Mouse (Mus musculus): ENCODE measurements at regions not wholly inside any gene's neighbourhood (a gene's known extent, or its start where the extent isn't known, plus 50 kb on each side); places are given as distances from the start of the nearest gene placed in this dataset.

- DNase-seq (ENCODE audit: low spot score): no peak
- Histone ChIP-seq H3K9ac (ENCODE audit: low read depth, low read length) (no peak overlapping the region), H3K36me3 (ENCODE audit: control insufficient read depth, insufficient read depth, low read length) (no peaks in the 10 kb centered on the region), H3K9me3 (ENCODE audit: control insufficient read depth, low read length) (no peaks in the 10 kb centered on the region), H3K27me3 (replicated peaks; ENCODE audit: control insufficient read depth, insufficient read depth, low read length) (no peaks in the 10 kb centered on the region), H3K4me2 (ENCODE audit: low read depth, low read length) (no peak overlapping the region), H3K27ac (replicated peaks; ENCODE audit: low read depth, low read length) (no peak overlapping the region), H3K4me3 (ENCODE audit: low read depth, low read length) (no peak overlapping the region), H3K4me1 (ENCODE audit: control insufficient read depth, insufficient read depth, low read length) (no peaks in the 10 kb centered on the region)
- WGBS: 87% methylated on average over 4 of the region's 4 CpGs
- no peak for ATAC-seq (ENCODE audit: low read depth)
These were observed 269.4 kb upstream of the Chd6 start for GRCm38 (mm10) chr2:161378313-161378712.

- Histone ChIP-seq H3K36me3 (ENCODE audit: control insufficient read depth, insufficient read depth, low read length) (no peaks in the 10 kb centered on the region), H3K9me3 (ENCODE audit: control insufficient read depth, low read length) (no peaks in the 10 kb centered on the region), H3K4me2 (ENCODE audit: low read depth, low read length) (no peak overlapping the region), H3K27me3 (replicated peaks; ENCODE audit: control insufficient read depth, insufficient read depth, low read length) (no peaks in the 10 kb centered on the region), H3K9ac (ENCODE audit: low read depth, low read length) (no peak overlapping the region), H3K4me1 (ENCODE audit: control insufficient read depth, insufficient read depth, low read length) (no peaks in the 10 kb centered on the region), H3K4me3 (ENCODE audit: low read depth, low read length) (no peak overlapping the region), H3K27ac (replicated peaks; ENCODE audit: low read depth, low read length) (no peak overlapping the region)
- 0 out of 2 replicates have a peak, but pooled peaks have one; percentile 12 for ATAC-seq (ENCODE audit: low read depth)
- peak; percentile 80 for DNase-seq (ENCODE audit: low spot score)
- 70% methylated on average over 3 of the region's 3 CpGs for WGBS
These were observed 253.4 kb upstream of the Chd6 start for GRCm38 (mm10) chr2:161362325-161362724.

- H3K4me1 ChIP-seq (ENCODE audit: control insufficient read depth, insufficient read depth, low read length): 0 out of 2 replicates have a peak, but pooled peaks cover 3% of the 10 kb centered on the region
- no peaks in the 10 kb centered on the region for H3K9me3 ChIP-seq (ENCODE audit: control insufficient read depth, low read length)
- H3K27ac ChIP-seq (replicated peaks; ENCODE audit: low read depth, low read length): no peak overlapping the region
- DNase-seq (ENCODE audit: low spot score) (peak; percentile 26), ATAC-seq (ENCODE audit: low read depth) (no peak)
- no peaks in the 10 kb centered on the region for H3K27me3 ChIP-seq (replicated peaks; ENCODE audit: control insufficient read depth, insufficient read depth, low read length)
- H3K4me3 ChIP-seq (ENCODE audit: low read depth, low read length): no peak overlapping the region
- H3K4me2 ChIP-seq (ENCODE audit: low read depth, low read length): no peak overlapping the region
- H3K9ac ChIP-seq (ENCODE audit: low read depth, low read length): no peak overlapping the region
- WGBS: 26% methylated on average over 4 of the region's 4 CpGs
- no peaks in the 10 kb centered on the region for H3K36me3 ChIP-seq (ENCODE audit: control insufficient read depth, insufficient read depth, low read length)
These were observed 240.2 kb upstream of the Chd6 start for GRCm38 (mm10) chr2:161349110-161349509.

GRCm38 (mm10) chr2:161344018-161344417, 235.1 kb upstream of the Chd6 start:
- Histone ChIP-seq H3K36me3 (ENCODE audit: control insufficient read depth, insufficient read depth, low read length) (no peaks in the 10 kb centered on the region), H3K4me3 (ENCODE audit: low read depth, low read length) (no peak overlapping the region), H3K27ac (replicated peaks; ENCODE audit: low read depth, low read length) (no peak overlapping the region), H3K9me3 (ENCODE audit: control insufficient read depth, low read length) (no peaks in the 10 kb centered on the region), H3K9ac (ENCODE audit: low read depth, low read length) (no peak overlapping the region), H3K27me3 (replicated peaks; ENCODE audit: control insufficient read depth, insufficient read depth, low read length) (peaks cover 4% of the 10 kb centered on the region; the same call in 1 of the 2 replicates), H3K4me1 (ENCODE audit: control insufficient read depth, insufficient read depth, low read length) (0 out of 2 replicates have a peak, but pooled peaks cover 7% of the 10 kb centered on the region), H3K4me2 (ENCODE audit: low read depth, low read length) (no peak overlapping the region)
- ATAC-seq (ENCODE audit: low read depth) (no peak), DNase-seq (ENCODE audit: low spot score) (no peak)
- WGBS: 81% methylated on average over 2 of the region's 2 CpGs

- ATAC-seq (ENCODE audit: low read depth) (no peak), DNase-seq (ENCODE audit: low spot score) (no peak)
- Histone ChIP-seq H3K4me2 (ENCODE audit: low read depth, low read length) (no peak overlapping the region), H3K9ac (ENCODE audit: low read depth, low read length) (no peak overlapping the region), H3K27ac (replicated peaks; ENCODE audit: low read depth, low read length) (no peak overlapping the region), H3K4me3 (ENCODE audit: low read depth, low read length) (no peak overlapping the region), H3K36me3 (ENCODE audit: control insufficient read depth, insufficient read depth, low read length) (no peaks in the 10 kb centered on the region), H3K9me3 (ENCODE audit: control insufficient read depth, low read length) (no peaks in the 10 kb centered on the region), H3K4me1 (ENCODE audit: control insufficient read depth, insufficient read depth, low read length) (0 out of 2 replicates have a peak, but pooled peaks cover 7% of the 10 kb centered on the region), H3K27me3 (replicated peaks; ENCODE audit: control insufficient read depth, insufficient read depth, low read length) (peaks cover 4% of the 10 kb centered on the region; the same call in 1 of the 2 replicates)
- WGBS: 92% methylated on average over 2 of the region's 2 CpGs
These were observed 233.8 kb upstream of the Chd6 start for GRCm38 (mm10) chr2:161342648-161343047.

GRCm38 (mm10) chr2:161341368-161341891, 232.6 kb upstream of the Chd6 start:
- Histone ChIP-seq H3K9me3 (ENCODE audit: control insufficient read depth, low read length) (no peaks in the 10 kb centered on the region), H3K27ac (replicated peaks; ENCODE audit: low read depth, low read length) (no peak overlapping the region), H3K4me2 (ENCODE audit: low read depth, low read length) (peak overlapping the region; percentile 30), H3K27me3 (replicated peaks; ENCODE audit: control insufficient read depth, insufficient read depth, low read length) (peaks cover 4% of the 10 kb centered on the region; the same call in 1 of the 2 replicates), H3K36me3 (ENCODE audit: control insufficient read depth, insufficient read depth, low read length) (no peaks in the 10 kb centered on the region), H3K4me3 (ENCODE audit: low read depth, low read length) (no peak overlapping the region), H3K9ac (ENCODE audit: low read depth, low read length) (no peak overlapping the region), H3K4me1 (ENCODE audit: control insufficient read depth, insufficient read depth, low read length) (0 out of 2 replicates have a peak, but pooled peaks cover 7% of the 10 kb centered on the region)
- WGBS: 6% methylated on average over 11 of the region's 11 CpGs
- ATAC-seq (ENCODE audit: low read depth) (peak; percentile 82), DNase-seq (ENCODE audit: low spot score) (peak; percentile 86)

GRCm38 (mm10) chr2:161340291-161340690, 231.4 kb upstream of the Chd6 start:
- no peak for ATAC-seq (ENCODE audit: low read depth)
- WGBS: 69% methylated on average over 9 of the region's 9 CpGs
- Histone ChIP-seq H3K27ac (replicated peaks; ENCODE audit: low read depth, low read length) (0 out of 2 replicates have a peak overlapping the region, but pooled peaks have one; percentile 12), H3K4me1 (ENCODE audit: control insufficient read depth, insufficient read depth, low read length) (0 out of 2 replicates have a peak, but pooled peaks cover 7% of the 10 kb centered on the region), H3K36me3 (ENCODE audit: control insufficient read depth, insufficient read depth, low read length) (no peaks in the 10 kb centered on the region), H3K27me3 (replicated peaks; ENCODE audit: control insufficient read depth, insufficient read depth, low read length) (peaks cover 4% of the 10 kb centered on the region; the same call in 1 of the 2 replicates), H3K9me3 (ENCODE audit: control insufficient read depth, low read length) (no peaks in the 10 kb centered on the region), H3K4me2 (ENCODE audit: low read depth, low read length) (no peak overlapping the region), H3K9ac (ENCODE audit: low read depth, low read length) (no peak overlapping the region), H3K4me3 (ENCODE audit: low read depth, low read length) (no peak overlapping the region)
- no peak for DNase-seq (ENCODE audit: low spot score)

GRCm38 (mm10) chr2:161339327-161340001, 230.6 kb upstream of the Chd6 start:
- H3K4me3 ChIP-seq (ENCODE audit: low read depth, low read length): no peak overlapping the region
- H3K9ac ChIP-seq (ENCODE audit: low read depth, low read length): no peak overlapping the region
- H3K27ac ChIP-seq (replicated peaks; ENCODE audit: low read depth, low read length): peak overlapping the region; percentile 12; the same call in 1 of the 2 replicates
- H3K36me3 ChIP-seq (ENCODE audit: control insufficient read depth, insufficient read depth, low read length): no peaks in the 10 kb centered on the region
- H3K9me3 ChIP-seq (ENCODE audit: control insufficient read depth, low read length): no peaks in the 10 kb centered on the region
- H3K27me3 ChIP-seq (replicated peaks; ENCODE audit: control insufficient read depth, insufficient read depth, low read length): peaks cover 4% of the 10 kb centered on the region; the same call in 1 of the 2 replicates
- ATAC-seq (ENCODE audit: low read depth) (peak; percentile 62), DNase-seq (ENCODE audit: low spot score) (peak; percentile 83)
- 9% methylated on average over 14 of the region's 14 CpGs for WGBS
- no peak overlapping the region for H3K4me2 ChIP-seq (ENCODE audit: low read depth, low read length)
- 0 out of 2 replicates have a peak, but pooled peaks cover 7% of the 10 kb centered on the region for H3K4me1 ChIP-seq (ENCODE audit: control insufficient read depth, insufficient read depth, low read length)
